Mouse (Mus musculus) gastrocnemius, adult 2 months (tissue): ENCODE measurements around the gene Pias4. TPM values are rescaled to one million over a fixed set of nuclear protein-coding genes. Genes with fewer than 3 reads are reported as not detected.

Experiments used
- DNase-seq: peaks from one replicate; pipeline ENCODE4 v3.0.0; 2022
- H3K27ac ChIP-seq: fragments of 200-600 bp; 2 replicates; pipeline ENCODE4 v1.8.1; 2022; ENCODE audit warnings: mild to moderate bottlenecking
- H3K4me3 ChIP-seq: fragments of 200-600 bp; 2 replicates; pipeline ENCODE4 v1.8.1; 2022; ENCODE audit warnings: mild to moderate bottlenecking, moderate library complexity
- CTCF ChIP-seq: fragments of 200-600 bp; IDR thresholded peaks from 2 replicates; pipeline ENCODE4 v1.8.1; 2022; ENCODE audit warnings: antibody characterized with exemption, mild to moderate bottlenecking, moderate library complexity
- intact Hi-C: fragments of 180-260 bp; cut with DNase I; formaldehyde crosslinking; loops from one replicate; pipeline ENCODE4 v1.15.1; 2025
- total RNA-seq, 2 experiments: library from RNA; stranded (reverse); gene quantifications; 2 replicates each; pipeline ENCODE4 v1.2.3; 2021

Pias4 gene
- total RNA-seq, 2 experiments from 2014 or later = 15.7 to 16.2 TPM

DNA sequence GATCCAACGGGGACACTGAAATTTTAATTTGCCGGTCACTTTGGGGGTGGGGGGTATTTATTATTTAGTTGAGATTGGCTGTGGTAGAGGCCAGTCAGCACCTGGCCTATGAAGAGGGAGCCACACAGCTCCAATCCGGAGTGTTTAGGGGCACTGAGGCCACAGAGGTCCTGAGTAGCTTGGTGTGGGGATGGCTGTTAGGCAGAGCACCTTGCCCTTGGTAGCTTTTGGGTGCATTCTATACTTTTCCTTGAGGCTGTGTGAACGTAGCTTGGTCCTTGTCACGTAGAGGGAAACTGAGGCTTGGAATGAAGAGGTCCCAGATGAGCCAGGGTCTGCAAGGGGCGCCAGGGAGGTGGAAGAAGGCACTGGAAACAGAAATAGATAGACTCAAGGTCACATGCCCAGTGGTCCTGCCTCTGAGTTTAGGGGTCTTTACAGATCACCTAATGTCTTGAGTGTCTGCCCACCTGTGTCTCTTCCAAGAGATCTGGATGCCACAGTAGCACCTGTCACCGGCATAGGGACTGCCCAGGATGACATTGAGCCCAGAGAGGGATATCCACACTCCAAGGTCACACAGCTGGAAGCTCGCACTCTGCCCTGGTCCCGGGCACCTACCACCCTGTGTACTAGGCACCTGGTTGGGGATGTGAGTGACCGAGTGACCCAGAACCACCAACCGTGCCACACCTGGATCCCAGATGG, 28.7 kb downstream of the Pias4 start:
- no peak for DNase-seq
- H3K27ac ChIP-seq = peak overlapping the region; percentile 98
- H3K4me3 ChIP-seq = peak overlapping the region; percentile 88
- intact Hi-C loops = no loop called here
- no peak for TF ChIP-seq CTCF

DNA sequence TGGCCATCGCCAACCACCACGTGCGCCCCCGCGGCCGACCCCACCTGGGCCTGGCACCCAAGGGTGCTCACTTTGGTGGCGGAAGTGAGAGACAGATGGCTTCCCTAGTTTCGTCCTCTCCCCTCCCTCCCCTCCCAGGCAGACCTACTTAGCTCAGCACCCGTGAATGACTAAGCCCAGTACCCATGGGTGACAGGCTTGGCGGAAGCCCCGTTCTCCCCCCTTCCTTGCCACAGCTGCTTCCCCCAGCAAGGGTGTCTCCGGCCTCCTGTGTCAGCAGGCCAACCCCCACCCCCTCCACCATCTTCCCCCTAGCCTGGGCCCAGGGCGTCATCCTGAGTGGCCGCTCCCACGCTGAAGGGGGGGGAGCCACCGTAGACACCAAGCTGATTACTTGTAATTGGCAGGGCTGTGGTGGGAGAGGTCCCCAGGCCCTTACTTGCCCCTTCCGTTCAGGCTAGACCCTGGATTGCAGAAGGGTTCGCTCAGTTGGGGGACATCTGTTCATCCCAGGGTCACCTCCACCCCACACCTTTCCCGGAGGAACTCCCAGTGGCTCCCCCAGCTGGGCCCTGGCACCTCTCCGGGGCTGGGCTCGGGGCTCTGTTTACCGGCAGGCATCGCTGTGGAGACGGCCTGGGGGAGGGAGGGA, 29.5 kb downstream of the Pias4 start:
- H3K27ac ChIP-seq = peak overlapping the region; percentile 98
- DNase-seq = peak; percentile 74
- TF ChIP-seq CTCF = no peak
- intact Hi-C loops = no loop called here
- peak overlapping the region; percentile 88 for H3K4me3 ChIP-seq

DNA sequence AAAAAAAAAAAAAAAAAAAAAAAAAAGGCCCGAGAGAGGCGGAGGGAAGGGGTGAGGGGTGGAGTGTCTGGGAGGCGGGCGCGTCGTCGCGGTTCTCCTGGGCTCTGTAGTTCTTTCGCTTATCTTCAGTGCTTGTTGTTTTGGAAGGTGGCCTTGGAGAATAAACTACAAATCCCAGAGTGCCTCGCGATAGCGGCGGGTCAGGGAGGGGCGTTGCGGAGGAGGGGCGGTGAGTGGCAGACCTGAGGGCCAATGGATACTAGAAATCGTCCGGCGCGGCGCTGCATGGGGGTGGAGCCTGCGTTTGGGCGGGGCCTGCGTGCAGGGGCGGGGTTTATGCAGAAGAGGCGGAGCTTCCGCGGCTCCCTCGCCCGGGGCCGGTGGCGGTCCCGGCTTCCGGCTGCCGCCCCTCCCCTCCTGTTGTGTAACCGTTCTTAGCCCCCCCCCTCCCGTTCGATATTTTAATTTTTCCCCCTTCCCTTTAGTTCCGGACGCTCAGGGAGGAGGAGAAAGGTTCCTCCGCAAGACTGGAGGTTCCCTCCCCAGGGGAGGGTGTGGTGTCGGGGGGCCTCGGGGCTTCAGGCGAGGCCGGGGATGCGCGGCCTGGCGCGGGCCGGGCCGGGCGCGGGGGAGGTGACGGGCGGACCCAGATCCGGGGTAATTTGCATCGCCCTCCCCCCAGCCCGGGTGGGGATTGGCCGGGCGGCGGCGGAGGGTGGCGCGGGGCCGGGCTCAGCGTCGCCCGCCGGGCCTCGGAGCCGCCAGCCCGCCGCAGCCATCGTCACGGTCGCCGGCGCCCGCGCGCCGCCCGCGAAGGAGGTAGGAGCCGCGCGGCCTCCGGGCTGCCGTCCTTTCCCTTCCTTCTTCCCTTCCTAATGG, 30.2 kb downstream of the Pias4 start:
- peak; percentile 99 for DNase-seq
- peak overlapping the region; percentile 88 for H3K4me3 ChIP-seq
- no peak for TF ChIP-seq CTCF
- intact Hi-C loops = no loop called here
- H3K27ac ChIP-seq = peak overlapping the region; percentile 99

DNA sequence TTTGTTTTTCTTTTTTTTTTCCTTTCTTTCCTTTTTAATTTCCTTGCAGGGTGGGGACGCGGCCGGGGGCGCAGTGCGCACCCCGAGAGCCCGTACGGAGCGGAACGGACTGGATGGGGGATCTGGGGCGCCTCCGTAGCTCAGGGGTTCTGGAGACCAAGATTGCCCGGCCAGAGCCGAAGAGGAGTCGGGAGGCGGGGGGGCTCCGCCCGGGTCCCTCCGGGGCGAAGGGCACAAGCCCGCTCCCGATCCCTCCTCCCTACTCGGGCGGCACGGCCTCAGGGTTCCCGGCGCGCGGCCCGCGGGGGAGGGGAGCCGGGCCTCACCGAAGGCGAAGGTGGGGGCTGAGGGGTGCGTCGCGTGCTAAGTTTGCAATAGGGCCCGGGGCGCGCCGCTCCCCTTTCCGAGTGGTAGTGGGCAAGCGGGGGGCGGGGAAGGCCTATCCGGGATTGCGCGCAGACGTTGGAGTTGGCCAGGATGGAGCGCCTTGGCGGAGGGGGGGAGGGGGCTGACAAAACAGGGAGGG, 31.0 kb downstream of the Pias4 start:
- DNase-seq = peak; percentile 94
- Histone ChIP-seq H3K4me3 (peak overlapping the region; percentile 86), H3K27ac (peak overlapping the region; percentile 99)
- intact Hi-C loops = no loop called here
- no peak for TF ChIP-seq CTCF

DNA sequence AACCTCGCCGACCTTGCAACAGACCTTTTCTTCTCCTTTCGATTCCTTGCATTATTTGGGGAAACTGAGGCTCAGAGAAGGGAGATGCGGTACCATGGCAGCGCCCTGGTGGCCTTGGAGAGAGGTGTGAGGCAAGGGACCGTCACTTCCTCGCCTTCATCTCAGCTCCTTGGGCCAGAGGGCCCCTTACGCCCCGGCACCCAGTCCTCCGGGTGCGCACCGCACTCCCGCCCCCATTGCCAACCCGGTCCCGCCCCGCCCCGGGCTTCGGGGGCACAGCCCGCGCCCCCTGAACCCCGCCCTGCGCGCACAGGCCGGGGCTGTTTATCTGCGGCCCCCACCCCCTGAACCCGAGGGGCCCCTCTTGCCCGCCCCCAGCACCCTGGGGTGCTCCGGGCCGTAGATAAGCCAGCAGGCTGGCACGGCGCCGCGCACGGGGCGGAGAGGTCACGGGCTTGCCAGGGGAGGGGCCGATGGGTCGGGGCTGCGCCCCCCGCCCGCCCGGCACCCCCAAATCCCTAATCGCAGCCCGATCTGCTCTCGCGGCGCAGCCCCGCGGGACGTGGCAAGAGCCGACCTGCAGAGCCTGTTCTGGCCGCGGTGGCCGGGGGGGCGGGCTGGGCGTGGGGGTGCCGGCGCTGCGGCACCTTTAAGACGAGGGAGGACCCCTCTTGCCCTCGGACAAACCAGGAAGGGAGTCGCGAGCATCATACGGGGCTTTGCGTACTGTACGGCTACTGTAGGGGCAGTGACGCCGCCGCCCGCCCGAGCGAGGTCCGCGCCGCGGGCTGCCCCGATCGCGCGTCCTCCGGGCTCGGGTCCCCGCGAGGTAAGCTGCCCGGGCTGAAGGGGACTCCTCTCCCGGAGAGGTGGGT, 31.7 kb downstream of the Pias4 start:
- TF ChIP-seq CTCF = no peak
- Histone ChIP-seq H3K4me3 (peak overlapping the region; percentile 86), H3K27ac (peak overlapping the region; percentile 99)
- peak; percentile 87 for DNase-seq
- intact Hi-C loops = no loop called here

DNA sequence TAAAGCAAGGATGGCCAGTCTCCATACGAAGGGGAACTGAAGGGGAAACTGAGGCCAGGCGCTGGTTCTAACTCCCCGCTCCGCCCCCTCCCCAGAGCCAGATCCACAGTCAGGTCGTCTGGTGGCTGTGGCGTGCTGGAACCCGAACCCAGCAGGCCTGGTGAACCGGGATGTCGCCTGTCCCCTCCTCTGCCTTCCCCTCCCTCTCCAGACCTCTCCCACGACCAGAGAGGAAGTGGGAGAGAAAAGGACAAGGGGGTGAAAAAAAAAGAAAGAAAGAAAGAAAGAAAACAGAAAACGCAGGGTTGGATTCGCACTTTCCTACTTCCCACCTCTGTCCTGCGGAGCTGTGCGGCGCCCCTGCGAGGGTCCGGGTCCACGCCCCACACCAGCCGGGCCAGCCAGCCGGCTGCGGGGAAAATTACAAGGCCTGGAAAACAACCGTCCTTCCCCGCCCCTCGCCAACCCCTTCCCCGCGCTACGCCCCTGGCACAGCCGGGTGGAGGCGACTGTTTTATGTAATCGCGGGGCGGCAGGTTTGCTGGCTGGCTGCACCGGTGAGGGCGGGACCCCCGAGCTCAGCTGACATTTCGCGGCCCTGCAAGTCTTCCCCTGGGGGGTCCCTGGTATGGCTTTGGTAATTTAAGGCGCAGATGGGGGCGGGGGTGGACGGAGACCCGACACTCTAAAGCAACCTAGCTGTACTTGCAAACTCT, 32.6 kb downstream of the Pias4 start, which contains the start of gene Zbtb7a:
Gene Zbtb7a (plus strand): TSS at position 255 of the 716 bp plus-strand sequence.
- no peak for TF ChIP-seq CTCF
- Histone ChIP-seq H3K4me3 (peak within 1 kb of the TSS; percentile 86), H3K27ac (peak within 1 kb of the TSS; percentile 99)
- peak; percentile 60 for DNase-seq
- intact Hi-C loops = loop anchor here (5.0 kb wide), 1 partner anchor 42 kb away; the partner anchor contains the start of gene Eef2

DNA sequence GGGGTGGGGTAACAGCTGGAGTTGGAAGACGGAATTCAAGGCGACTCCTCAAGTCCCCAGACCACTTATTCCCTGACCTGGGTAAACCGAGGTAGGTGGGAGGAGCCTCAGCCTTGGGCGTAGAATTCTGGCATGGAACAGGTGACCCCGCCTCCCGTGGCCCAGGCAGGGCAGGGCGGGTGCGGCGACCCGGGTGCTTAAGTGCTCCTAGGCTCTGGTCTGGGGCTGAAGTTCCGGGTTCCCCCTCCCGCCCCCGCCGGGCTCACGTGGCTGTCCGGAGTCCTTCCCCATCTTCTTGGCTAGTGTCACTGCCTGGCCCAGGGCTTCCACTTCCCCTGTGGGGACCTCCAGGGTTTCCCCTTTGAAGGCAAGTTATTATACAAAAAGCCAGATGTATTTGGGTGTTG, 33.5 kb downstream of the Pias4 start:
- peak; percentile 80 for DNase-seq
- intact Hi-C loops = loop anchor here (5.0 kb wide), 1 partner anchor 43 kb away; the partner anchor contains the start of gene Eef2
- Histone ChIP-seq H3K27ac (peak overlapping the region; percentile 99), H3K4me3 (peak overlapping the region; percentile 86)
- no peak for TF ChIP-seq CTCF

DNA sequence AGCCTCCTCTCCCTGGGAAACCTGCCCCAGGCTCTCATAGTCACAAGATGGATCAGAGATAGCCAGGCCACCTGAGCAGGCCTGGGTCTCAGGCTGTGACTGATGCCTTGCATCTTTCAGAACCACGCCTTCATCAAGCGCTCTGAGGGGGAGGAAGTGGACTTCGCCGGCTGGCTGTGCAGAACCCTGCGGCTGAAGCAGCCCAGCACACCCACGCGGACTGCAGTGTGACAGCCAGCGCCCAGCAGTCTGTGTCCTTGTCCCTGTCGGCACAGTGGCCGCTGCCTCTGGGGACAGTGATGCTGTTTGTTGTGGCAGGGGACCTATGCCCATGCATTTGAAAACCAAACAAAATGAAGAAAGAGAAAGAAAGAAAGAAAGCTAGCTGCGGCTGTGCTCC, 44.2 kb downstream of the Pias4 start:
- no peak for TF ChIP-seq CTCF
- no peak for DNase-seq
- intact Hi-C loops = no loop called here
- Histone ChIP-seq H3K27ac (no peak overlapping the region), H3K4me3 (no peak overlapping the region)

DNA sequence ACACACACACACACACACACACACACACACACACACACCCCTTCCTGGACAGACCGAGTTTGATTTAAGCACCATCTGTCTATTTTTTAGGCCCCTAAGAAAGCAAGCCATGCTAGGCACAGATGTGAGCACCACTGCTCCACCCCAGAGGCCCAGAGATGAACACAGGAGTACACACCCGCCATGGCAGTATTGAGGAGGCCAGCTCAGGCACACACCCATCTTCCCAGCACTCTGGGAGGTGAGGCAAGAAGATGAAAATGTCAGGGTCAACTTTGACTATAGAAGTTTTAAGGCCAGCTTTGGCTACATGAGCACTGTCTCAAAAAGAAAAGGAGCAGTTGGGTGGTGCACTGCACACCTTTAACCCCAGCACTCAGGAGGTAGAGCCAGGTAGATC, 44.8 kb downstream of the Pias4 start:
- no peak overlapping the region for H3K4me3 ChIP-seq
- no peak overlapping the region for H3K27ac ChIP-seq
- intact Hi-C loops = no loop called here
- no peak for DNase-seq
- TF ChIP-seq CTCF = no peak

DNA sequence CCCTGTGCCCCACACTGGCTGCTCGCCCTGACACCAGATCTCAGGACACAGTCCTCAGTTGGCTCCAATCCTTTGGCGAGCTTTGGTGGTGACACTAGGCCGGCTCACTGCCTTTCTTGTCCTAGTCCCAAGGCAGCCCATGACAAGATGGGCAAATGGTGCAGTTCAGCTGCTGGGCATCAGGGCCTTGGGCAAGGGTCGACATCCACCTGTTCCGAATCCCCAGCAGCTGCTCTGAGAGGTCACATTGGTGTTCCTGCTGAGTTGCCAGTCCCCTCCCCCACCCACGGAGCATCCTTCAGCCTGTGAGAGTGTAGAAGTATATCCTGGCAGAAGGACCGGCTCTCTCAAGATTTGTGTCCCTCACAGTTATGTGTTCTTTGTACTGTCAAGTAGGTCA, 47.1 kb downstream of the Pias4 start:
- no peak overlapping the region for H3K4me3 ChIP-seq
- peak overlapping the region; percentile 57; the same call in 1 of the 2 replicates for H3K27ac ChIP-seq
- TF ChIP-seq CTCF = no peak
- intact Hi-C loops = no loop called here
- peak; percentile 66 for DNase-seq

DNA sequence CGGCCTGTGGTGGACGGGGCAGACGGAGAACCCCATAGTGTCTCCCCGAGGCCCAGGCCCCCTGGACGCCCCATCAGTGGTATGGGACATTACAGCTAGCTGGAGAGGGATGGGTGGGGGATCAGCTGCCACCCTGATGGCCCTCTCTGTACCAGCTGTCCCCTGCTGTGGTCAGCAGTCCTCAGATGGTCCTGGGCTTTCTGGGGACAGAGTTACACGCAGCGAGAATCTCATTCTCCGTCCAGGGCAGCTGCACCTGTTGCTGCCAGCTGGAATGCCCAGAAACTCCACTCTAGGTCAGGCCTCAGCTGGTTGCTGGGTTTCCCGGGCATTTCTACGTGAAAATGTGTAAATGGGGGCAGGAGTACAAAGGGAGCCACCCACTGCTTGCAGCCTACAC, 48.1 kb downstream of the Pias4 start:
- DNase-seq = peak; percentile 71
- Histone ChIP-seq H3K4me3 (no peak overlapping the region; the same call in 1 of the 2 replicates), H3K27ac (peak overlapping the region; percentile 57)
- intact Hi-C loops = no loop called here
- no peak for TF ChIP-seq CTCF
